Mouse (Mus musculus) T-helper 17 cell (primary cell): ENCODE data around the gene Tas2r144.

ENCODE experiments used
- in situ Hi-C, 2 experiments: fragments of 300-600 bp; cut with MboI, MseI; formaldehyde crosslinking; loops; 1 replicate in 1 of 2; 2 replicates in 1 of 2; pipeline ENCODE4 v1.15.1; 2025; ENCODE audit warnings: high pct_unique_total_duplicates in 2 of 2

Gene Tas2r144

DNA sequence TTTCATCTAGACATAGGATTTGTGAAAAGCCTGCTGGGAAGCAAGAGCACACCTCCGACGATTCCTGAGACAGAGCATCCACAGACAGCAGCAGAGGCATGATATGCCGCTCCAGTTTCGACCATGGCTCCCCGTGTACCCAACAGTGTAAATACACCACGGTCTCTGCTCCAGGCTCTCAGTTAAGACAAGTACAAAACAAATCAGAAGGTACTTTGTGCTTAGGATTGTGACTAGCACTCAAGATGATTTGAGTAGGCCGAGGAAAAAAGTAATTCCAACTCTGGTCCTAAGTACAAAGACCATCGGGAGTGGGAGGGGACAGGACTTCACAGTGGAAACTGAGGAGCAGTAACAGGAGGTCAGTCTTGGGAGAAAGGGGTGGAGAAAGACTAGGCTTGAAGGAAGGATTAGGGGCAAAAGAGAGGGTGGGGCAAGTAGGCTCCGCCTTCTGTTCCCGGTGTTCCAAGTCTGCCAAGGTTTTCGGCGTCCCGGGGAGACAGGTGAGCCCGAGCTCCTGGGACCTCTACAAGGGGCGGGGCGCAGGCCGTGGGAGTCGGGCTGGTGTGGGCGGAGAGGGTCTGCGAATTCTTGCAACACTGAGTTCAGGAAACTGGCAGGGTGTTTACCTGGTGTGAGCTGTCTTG is 46.5 kb downstream of the Tas2r144 start, which contains the start of gene Tmem139:
TSS of gene Tmem139 (plus strand) at position 447 of the 647 bp plus-strand sequence.
- in situ Hi-C loops: loop anchor here (5.0 to 25.0 kb wide), 4 partner anchors 34 to 1149 kb away; partner anchors contain the start of gene Fam131b (in 1 of the 2)

DNA sequence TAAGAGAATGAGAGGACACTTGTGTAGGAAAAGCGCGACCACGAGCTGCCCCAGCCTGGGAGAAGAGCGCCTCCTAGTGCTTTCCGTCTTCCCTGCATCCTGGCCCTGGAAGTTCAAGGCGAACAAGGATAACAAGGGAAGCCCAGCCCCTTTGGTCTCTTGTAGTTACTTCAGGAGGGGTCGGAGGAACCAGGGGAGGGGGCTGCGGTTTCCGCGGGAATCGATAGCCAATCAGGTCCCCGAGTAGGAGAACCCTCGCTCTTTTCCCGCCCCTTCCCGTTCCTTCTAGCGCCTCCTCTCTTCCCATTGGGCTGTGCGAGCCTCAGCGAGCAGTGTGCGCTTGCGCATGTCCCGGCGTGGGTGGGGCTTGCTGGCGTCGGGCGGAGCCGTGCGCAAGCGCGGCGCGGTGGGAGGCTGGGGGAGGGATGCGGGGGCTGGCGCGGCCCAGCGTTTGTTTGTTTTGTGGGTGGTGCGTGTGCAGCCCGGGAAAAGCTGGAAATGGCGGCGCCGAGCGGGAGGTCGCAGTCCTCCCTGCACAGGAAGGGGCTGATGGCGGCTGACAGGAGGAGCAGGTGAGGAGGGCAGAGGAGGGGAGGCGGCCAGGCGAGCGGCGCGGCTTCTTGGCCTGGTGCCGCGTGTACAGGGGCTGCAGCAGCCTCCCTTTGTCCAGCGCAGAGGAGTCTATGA is 49.6 kb downstream of the Tas2r144 start, which contains the start of gene Casp2:
TSS of gene Casp2 (plus strand) at position 360 of the 687 bp plus-strand sequence.
- in situ Hi-C loops: loop anchor here (5.0 to 25.0 kb wide), 5 partner anchors 37 to 1152 kb away; partner anchors contain the start of gene Fam131b (in 1 of the 2)
